Mouse (Mus musculus): Measurements from ENCODE around the gene Ttc29. TPM values are rescaled to one million over a fixed set of nuclear protein-coding genes. Genes with fewer than 3 reads are reported as not detected.

Gene Ttc29
- polyA plus RNA-seq, 1 experiment: not detected

DNA sequence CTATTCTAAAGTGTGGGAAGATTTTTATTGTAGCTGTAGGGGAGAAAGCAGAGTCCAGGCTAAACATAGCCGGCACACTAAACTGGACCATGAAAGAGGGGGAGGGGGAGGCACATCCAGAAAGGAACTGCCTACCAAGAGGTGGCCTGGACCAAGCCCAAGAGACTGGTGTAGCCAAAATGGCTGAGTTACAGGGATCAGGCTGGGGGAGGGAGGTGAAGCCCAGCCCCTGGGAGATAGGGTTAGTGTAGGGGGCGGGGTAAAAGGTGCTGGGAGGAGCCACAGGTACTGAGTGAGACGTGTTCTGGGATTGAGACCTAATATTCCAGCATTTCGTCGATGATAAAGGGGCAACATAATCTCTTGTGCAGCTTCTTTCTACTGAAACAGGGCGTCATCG is 77.2 kb downstream of the Ttc29 start:
- Histone ChIP-seq H3K4me3 (ENCODE audit: control insufficient read depth, insufficient read depth, low read length) (no peak overlapping the region), H3K27me3 (ENCODE audit: control insufficient read depth, insufficient read depth, low read length) (no peaks in the 10 kb centered on the region), H3K27ac (ENCODE audit: control insufficient read depth, insufficient read depth, low read length) (no peak overlapping the region), H3K36me3 (ENCODE audit: control insufficient read depth, insufficient read depth, low read length) (no peaks in the 10 kb centered on the region), H3K4me1 (replicated peaks; ENCODE audit: control insufficient read depth, insufficient read depth, low read length) (no peaks in the 10 kb centered on the region)
- WGBS: 86% methylated on average over 7 of the region's 7 CpGs
- no peak for DNase-seq
- TF ChIP-seq CTCF (IDR thresholded peaks at IDR 0.05; ENCODE audit: borderline replicate concordance, control insufficient read depth, extremely low read depth, insufficient read depth, low read length, poor library complexity) (no peak), POLR2A (IDR thresholded peaks at IDR 0.05; ENCODE audit: control insufficient read depth, extremely low read depth, insufficient read depth, low read length, poor library complexity) (no peak)

GRCm38 (mm10) chr8:78295494-78295893 is 82.4 kb downstream of the Ttc29 start:
- no peaks in the 10 kb centered on the region for H3K36me3 ChIP-seq (ENCODE audit: control insufficient read depth, insufficient read depth, low read length)
- no peak for DNase-seq
- 83% methylated on average over 5 of the region's 5 CpGs for WGBS

GRCm38 (mm10) chr8:78303579-78303978 is 90.5 kb downstream of the Ttc29 start:
- H3K4me1 ChIP-seq (replicated peaks; ENCODE audit: control insufficient read depth, insufficient read depth, low read length): no peaks in the 10 kb centered on the region; the same call in 1 of the 2 replicates
- H3K27ac ChIP-seq (ENCODE audit: control insufficient read depth, insufficient read depth, low read length): no peak overlapping the region
- no peaks in the 10 kb centered on the region for H3K27me3 ChIP-seq (ENCODE audit: control insufficient read depth, insufficient read depth, low read length)
- TF ChIP-seq CTCF (IDR thresholded peaks at IDR 0.05; ENCODE audit: borderline replicate concordance, control insufficient read depth, extremely low read depth, insufficient read depth, low read length, poor library complexity): no peak
- H3K4me3 ChIP-seq (ENCODE audit: control insufficient read depth, insufficient read depth, low read length): no peak overlapping the region
- no peak for DNase-seq
- WGBS: 89% methylated on average over 7 of the region's 7 CpGs
- H3K36me3 ChIP-seq (ENCODE audit: control insufficient read depth, insufficient read depth, low read length): no peaks in the 10 kb centered on the region

More at GRCm38 (mm10) chr8:78295494-78295893, 82.4 kb downstream of the Ttc29 start:
- no peaks in the 10 kb centered on the region for H3K27me3 ChIP-seq (ENCODE audit: control insufficient read depth, insufficient read depth, low read length)
- H3K4me3 ChIP-seq (ENCODE audit: control insufficient read depth, insufficient read depth, low read length): no peak overlapping the region
- no peak overlapping the region for H3K27ac ChIP-seq (ENCODE audit: control insufficient read depth, insufficient read depth, low read length)
- TF ChIP-seq POLR2A (IDR thresholded peaks at IDR 0.05; ENCODE audit: control insufficient read depth, extremely low read depth, insufficient read depth, low read length, poor library complexity) (no peak), CTCF (IDR thresholded peaks at IDR 0.05; ENCODE audit: borderline replicate concordance, control insufficient read depth, extremely low read depth, insufficient read depth, low read length, poor library complexity) (no peak)
- H3K4me1 ChIP-seq (replicated peaks; ENCODE audit: control insufficient read depth, insufficient read depth, low read length): no peaks in the 10 kb centered on the region

- no peaks in the 10 kb centered on the region for H3K27me3 ChIP-seq (ENCODE audit: control insufficient read depth, insufficient read depth, low read length)
- no peak for DNase-seq
- H3K27ac ChIP-seq (ENCODE audit: control insufficient read depth, insufficient read depth, low read length): no peak overlapping the region
- TF ChIP-seq CTCF (IDR thresholded peaks at IDR 0.05; ENCODE audit: borderline replicate concordance, control insufficient read depth, extremely low read depth, insufficient read depth, low read length, poor library complexity) (no peak), POLR2A (IDR thresholded peaks at IDR 0.05; ENCODE audit: control insufficient read depth, extremely low read depth, insufficient read depth, low read length, poor library complexity) (no peak)
- 80% methylated on average over 10 of the region's 10 CpGs for WGBS
- no peaks in the 10 kb centered on the region for H3K36me3 ChIP-seq (ENCODE audit: control insufficient read depth, insufficient read depth, low read length)
- no peaks in the 10 kb centered on the region; the same call in 1 of the 2 replicates for H3K4me1 ChIP-seq (replicated peaks; ENCODE audit: control insufficient read depth, insufficient read depth, low read length)
- H3K4me3 ChIP-seq (ENCODE audit: control insufficient read depth, insufficient read depth, low read length): no peak overlapping the region
Measured at GRCm38 (mm10) chr8:78306604-78307003, 93.5 kb downstream of the Ttc29 start.

DNA sequence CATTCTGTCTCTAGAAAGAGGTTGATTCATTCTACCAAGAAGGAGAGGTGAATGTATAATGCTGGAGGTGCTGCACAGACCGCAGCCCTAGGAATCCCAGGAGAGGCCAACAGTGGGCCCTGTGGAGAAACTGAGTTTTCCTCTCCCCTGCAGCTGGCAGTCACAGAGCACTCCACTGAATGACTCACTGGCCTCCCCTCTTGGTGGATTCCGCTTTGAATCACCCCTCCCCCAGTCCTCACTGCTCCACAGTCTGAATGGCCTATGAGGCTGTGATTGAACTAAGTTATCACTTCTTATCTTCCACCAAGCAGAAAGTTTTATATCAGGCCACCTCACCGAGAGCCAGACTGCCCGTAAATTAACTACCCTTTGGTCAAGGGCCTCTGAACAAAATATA is 94.0 kb downstream of the Ttc29 start:
- DNase-seq: no peak

GRCm38 (mm10) chr8:78309539-78309938 is 96.4 kb downstream of the Ttc29 start:
- TF ChIP-seq CTCF (IDR thresholded peaks at IDR 0.05; ENCODE audit: borderline replicate concordance, control insufficient read depth, extremely low read depth, insufficient read depth, low read length, poor library complexity): no peak
- TF ChIP-seq POLR2A (IDR thresholded peaks at IDR 0.05; ENCODE audit: control insufficient read depth, extremely low read depth, insufficient read depth, low read length, poor library complexity): no peak
- no peak for DNase-seq
- no peak overlapping the region for H3K4me3 ChIP-seq (ENCODE audit: control insufficient read depth, insufficient read depth, low read length)
- no peak overlapping the region for H3K27ac ChIP-seq (ENCODE audit: control insufficient read depth, insufficient read depth, low read length)
- H3K36me3 ChIP-seq (ENCODE audit: control insufficient read depth, insufficient read depth, low read length): no peaks in the 10 kb centered on the region
- no peaks in the 10 kb centered on the region for H3K27me3 ChIP-seq (ENCODE audit: control insufficient read depth, insufficient read depth, low read length)
- H3K4me1 ChIP-seq (replicated peaks; ENCODE audit: control insufficient read depth, insufficient read depth, low read length): no peaks in the 10 kb centered on the region
- 85% methylated on average over 6 of the region's 6 CpGs for WGBS

More for the DNA sequence above, 94.0 kb downstream of the Ttc29 start:
- Histone ChIP-seq H3K27me3 (ENCODE audit: control insufficient read depth, insufficient read depth, low read length) (no peaks in the 10 kb centered on the region), H3K27ac (ENCODE audit: control insufficient read depth, insufficient read depth, low read length) (no peak overlapping the region), H3K4me1 (replicated peaks; ENCODE audit: control insufficient read depth, insufficient read depth, low read length) (no peaks in the 10 kb centered on the region; the same call in 1 of the 2 replicates), H3K4me3 (ENCODE audit: control insufficient read depth, insufficient read depth, low read length) (no peak overlapping the region), H3K36me3 (ENCODE audit: control insufficient read depth, insufficient read depth, low read length) (no peaks in the 10 kb centered on the region)
- no peak for TF ChIP-seq POLR2A (IDR thresholded peaks at IDR 0.05; ENCODE audit: control insufficient read depth, extremely low read depth, insufficient read depth, low read length, poor library complexity)
- no peak for TF ChIP-seq CTCF (IDR thresholded peaks at IDR 0.05; ENCODE audit: borderline replicate concordance, control insufficient read depth, extremely low read depth, insufficient read depth, low read length, poor library complexity)
- WGBS: 69% methylated on average over 4 of the region's 4 CpGs

DNA sequence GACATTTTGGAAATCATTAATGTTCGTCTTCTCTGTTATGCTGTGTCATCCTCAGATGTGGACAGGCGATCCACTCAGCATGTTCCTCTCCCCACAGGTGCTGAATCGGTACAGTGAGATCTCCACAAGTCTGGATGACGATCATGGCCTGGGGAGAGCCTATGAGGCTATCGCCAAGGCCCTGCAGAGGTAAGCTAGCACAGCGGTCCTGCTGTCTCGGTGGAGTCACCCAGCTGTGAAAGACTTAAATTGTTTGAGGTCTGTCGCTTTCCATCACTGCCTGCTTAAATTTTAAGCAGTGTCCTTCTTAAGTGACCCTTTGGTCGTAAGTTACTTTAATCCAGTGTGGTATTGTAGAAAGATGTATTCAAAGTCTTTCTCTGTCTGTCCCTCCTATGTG is 102.5 kb downstream of the Ttc29 start:
- DNase-seq: no peak
- Histone ChIP-seq H3K4me1 (replicated peaks; ENCODE audit: control insufficient read depth, insufficient read depth, low read length) (no peaks in the 10 kb centered on the region), H3K4me3 (ENCODE audit: control insufficient read depth, insufficient read depth, low read length) (no peak overlapping the region), H3K27ac (ENCODE audit: control insufficient read depth, insufficient read depth, low read length) (no peak overlapping the region), H3K27me3 (ENCODE audit: control insufficient read depth, insufficient read depth, low read length) (no peaks in the 10 kb centered on the region), H3K36me3 (ENCODE audit: control insufficient read depth, insufficient read depth, low read length) (no peaks in the 10 kb centered on the region)
- TF ChIP-seq POLR2A (IDR thresholded peaks at IDR 0.05; ENCODE audit: control insufficient read depth, extremely low read depth, insufficient read depth, low read length, poor library complexity): no peak
- no peak for TF ChIP-seq CTCF (IDR thresholded peaks at IDR 0.05; ENCODE audit: borderline replicate concordance, control insufficient read depth, extremely low read depth, insufficient read depth, low read length, poor library complexity)
- WGBS: 86% methylated on average over 9 of the region's 9 CpGs

Measured in thymus, adult 2 months (tissue).